Mouse (Mus musculus) naive thymus-derived CD4-positive, alpha-beta T cell, adult 2 months (primary cell): ENCODE measurements around the gene Adprm.
"Not testable (repeated sequence)": the region's sequence is repeated elsewhere in the genome, so short reads cannot be mapped to it uniquely, and the experiment has no call there.

Experiments used
- DNase-seq: peaks from one replicate; pipeline ENCODE4 v3.0.0-alpha.2; 2011; ENCODE audit warnings: low read depth

The Adprm gene

GRCm38 (mm10) chr11:67052321-67052952 is at the start of gene Adprm, which contains the start of gene Sco1:
Adprm (minus strand) TSS chr11:67052594.
Sco1 (plus strand) TSS chr11:67052670.
- peak; percentile 83 for DNase-seq

- DNase-seq: peak; percentile 67
Measured at GRCm38 (mm10) chr11:67101713-67102112, 49.3 kb upstream of the Adprm start.

- peak; percentile 50 for DNase-seq
Measured at GRCm38 (mm10) chr11:67100169-67100568, 47.8 kb upstream of the Adprm start.

DNA sequence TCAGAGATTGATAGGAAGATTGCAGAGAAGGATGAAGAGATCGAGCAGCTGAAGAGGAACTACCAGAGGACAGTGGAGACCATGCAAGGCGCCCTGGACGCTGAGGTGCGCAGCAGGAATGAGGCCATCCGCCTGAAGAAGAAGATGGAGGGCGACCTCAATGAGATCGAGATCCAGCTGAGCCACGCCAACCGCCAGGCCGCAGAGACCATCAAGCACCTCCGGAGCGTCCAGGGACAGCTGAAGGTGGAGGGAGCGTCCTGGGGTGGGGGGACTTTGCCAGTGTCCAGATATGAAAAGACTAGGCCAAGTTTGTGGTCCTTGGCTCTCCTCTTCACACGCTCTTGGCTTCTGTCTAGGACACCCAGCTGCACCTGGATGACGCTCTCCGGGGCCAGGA is 46.8 kb upstream of the Adprm start:
- no peak for DNase-seq

GRCm38 (mm10) chr11:67098427-67098826 is 46.0 kb upstream of the Adprm start:
- no peak for DNase-seq

GRCm38 (mm10) chr11:67097709-67098108 is 45.3 kb upstream of the Adprm start:
- no peak for DNase-seq

- no peak for DNase-seq
Measured at GRCm38 (mm10) chr11:67094470-67094869, 42.1 kb upstream of the Adprm start.

GRCm38 (mm10) chr11:67093652-67094051 is 41.3 kb upstream of the Adprm start:
- DNase-seq: no peak

DNA sequence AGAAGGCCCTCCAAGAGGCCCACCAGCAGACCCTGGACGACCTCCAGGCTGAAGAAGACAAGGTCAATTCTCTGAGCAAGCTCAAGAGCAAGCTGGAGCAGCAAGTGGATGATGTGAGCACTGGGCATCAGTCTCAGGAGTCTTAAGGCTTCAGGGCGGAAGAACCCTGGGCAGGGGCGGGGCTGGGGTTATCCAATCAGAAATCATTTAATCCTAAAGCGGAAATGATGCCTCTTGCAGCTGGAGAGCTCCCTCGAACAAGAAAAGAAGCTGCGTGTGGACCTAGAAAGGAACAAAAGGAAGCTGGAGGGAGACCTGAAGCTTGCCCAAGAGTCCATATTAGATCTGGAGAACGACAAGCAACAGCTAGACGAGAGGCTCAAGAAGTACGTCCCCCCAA is 40.8 kb upstream of the Adprm start:
- no peak for DNase-seq

DNA sequence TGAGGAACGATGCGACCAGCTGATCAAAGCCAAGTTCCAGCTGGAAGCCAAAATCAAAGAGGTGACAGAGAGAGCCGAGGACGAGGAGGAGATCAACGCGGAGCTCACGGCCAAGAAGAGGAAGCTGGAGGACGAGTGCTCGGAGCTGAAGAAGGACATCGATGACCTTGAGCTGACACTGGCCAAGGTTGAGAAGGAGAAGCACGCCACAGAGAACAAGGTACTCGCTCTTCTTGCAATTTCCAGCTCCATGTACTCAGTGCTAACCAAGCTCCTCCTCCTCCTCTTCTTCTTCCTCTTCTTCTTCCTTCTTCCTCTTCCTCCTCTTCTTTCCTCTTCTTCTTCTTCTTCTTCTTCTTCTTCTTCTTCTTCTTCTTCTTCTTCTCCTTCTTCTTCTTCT is 40.0 kb upstream of the Adprm start:
- not testable (repeated sequence) for DNase-seq

- no peak for DNase-seq
Measured at GRCm38 (mm10) chr11:67087225-67087624, 34.8 kb upstream of the Adprm start.

DNA sequence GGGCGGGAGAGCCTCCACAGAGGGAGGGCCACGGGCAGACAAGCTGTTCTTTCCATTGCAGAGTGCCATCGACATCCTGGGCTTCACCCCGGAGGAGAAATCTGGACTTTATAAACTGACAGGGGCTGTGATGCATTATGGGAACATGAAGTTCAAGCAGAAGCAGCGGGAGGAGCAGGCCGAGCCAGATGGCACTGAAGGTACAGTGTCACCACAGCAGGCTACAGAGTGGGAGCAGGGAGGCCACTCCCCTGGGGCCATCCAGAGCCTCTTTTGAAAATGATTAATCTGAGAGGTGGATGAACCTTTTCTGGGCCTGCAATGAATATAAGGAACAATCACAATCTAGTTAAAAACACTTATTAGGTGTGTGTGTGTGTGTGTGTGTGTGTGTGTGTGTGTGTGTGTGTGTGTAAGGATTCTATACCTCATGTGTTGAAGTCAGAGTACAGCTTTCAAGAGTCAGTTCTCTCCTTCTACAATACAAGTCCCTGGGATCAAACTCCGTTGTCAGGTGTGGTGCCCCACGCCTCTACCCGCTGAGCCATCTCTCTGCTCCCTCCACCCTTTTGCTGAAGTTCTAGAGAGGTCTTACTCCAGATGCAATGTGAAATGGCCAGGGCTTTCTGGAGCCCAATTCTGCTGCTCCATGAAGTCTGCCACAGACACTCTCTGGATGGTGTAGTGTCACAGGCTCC is 34.2 kb upstream of the Adprm start:
- DNase-seq: no peak

- DNase-seq: peak; percentile 85
Measured at GRCm38 (mm10) chr11:67085489-67085888, 33.1 kb upstream of the Adprm start.

GRCm38 (mm10) chr11:67083712-67084340 is 31.4 kb upstream of the Adprm start:
- no peak for DNase-seq

DNA sequence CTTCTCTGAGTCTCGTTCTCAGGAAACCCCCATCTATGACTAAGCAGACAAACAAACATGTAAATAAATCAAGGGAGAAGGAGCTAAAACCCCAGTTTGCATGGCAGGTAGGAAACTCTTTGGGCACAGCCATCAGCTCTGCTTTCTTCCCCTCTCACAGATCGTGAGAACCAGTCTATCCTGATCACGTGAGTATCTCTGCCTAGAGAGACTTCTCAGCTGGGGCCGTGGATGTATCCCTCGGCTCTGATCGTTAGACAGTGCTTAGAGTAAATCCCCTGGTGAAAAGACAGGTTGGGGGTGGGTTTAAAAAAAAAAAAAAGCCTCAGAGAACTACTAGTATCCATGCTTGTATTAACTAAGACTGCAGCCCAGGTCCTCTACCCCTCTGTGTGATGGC is 30.8 kb upstream of the Adprm start:
- DNase-seq: no peak

DNA sequence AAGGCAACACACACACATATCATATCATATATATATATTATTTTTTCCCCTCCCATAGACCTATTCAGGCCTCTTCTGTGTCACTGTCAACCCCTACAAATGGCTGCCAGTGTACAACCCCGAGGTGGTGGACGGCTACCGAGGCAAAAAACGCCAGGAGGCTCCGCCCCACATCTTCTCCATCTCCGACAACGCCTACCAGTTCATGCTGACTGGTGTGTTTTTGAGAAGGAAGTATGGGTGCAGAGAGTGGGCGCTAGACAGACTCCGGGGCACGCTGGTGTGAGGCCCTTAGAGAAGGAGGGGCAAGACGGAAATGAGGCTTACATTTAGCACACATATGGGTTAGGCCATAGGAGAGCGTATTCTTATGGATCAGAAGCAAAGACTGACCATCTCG is 30.4 kb upstream of the Adprm start:
- DNase-seq: no peak

DNA sequence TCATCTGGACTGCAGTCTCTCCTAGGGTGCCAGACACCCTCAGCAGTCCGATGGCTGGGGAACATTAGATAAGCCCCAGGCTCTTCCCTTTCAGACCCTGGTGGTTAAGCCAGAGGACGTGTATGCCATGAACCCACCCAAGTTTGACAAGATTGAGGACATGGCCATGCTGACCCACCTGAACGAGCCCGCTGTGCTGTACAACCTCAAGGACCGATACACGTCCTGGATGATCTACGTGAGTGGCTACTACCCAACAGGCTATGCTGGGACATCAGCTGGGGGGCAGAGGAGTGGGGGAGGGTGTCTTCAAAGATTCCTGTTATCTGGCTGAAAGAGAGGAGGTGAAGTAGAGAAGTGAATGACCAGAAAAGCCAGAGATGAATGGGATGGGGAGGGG is 29.8 kb upstream of the Adprm start:
- no peak for DNase-seq

DNA sequence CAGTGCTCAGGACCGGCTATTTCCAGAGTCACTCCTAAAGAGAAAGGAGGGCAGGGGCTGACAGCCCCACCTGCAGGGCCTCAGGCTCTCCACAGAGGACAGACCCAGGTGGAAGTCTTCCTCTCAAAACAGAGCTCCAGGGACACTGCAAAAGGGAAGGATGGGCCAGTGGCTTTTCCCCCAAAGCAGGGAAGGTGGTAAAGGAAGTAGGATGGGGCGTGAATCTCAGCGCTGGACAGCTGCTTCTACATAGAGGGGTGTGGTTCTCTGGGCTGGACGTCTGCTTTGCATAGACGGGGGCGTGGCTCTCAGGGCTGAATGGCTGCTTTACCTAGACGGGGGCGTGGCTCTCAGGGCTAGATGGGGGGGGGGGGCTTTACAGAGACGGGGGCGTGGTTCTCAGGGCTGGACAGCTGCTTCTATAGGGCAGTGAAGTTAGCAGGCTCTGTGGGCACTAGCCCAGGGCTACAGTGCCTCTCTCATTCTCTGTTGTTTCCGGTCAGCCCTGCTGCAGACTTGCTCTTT is 28.8 kb upstream of the Adprm start:
- DNase-seq: no peak

GRCm38 (mm10) chr11:67080168-67080567 is 27.8 kb upstream of the Adprm start:
- peak; percentile 63 for DNase-seq

DNA sequence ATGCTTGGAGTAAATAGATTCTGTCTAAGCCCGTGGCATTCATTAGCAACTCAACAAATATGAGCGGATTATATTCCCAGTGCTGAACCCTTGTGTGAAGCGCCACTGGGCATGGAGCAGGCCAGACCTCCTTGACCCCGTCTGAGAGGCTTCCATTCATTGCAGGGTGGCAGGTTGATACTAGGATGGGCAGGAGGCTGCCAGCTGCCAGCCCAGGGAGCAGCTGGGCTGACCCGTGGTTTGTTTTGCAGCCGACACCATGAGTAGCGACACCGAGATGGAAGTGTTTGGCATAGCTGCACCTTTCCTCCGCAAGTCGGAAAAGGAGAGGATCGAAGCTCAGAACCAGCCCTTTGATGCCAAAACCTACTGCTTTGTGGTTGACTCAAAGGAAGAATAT is 27.3 kb upstream of the Adprm start:
- no peak for DNase-seq

GRCm38 (mm10) chr11:67078888-67079287 is 26.5 kb upstream of the Adprm start:
- no peak for DNase-seq

GRCm38 (mm10) chr11:67078000-67078399 is 25.6 kb upstream of the Adprm start, which contains the start of gene Myh3:
Myh3 (plus strand) TSS chr11:67078300.
- no peak for DNase-seq

- DNase-seq: no peak
Measured at GRCm38 (mm10) chr11:67077435-67077834, 25.0 kb upstream of the Adprm start.
